Mouse (Mus musculus): ENCODE data around the gene Hecw2.

The Hecw2 gene

GRCm38 (mm10) chr1:53838182-53838859, 356.6 kb downstream of the Hecw2 start:
- no peak for DNase-seq (ENCODE audit: low spot score in 2 of 2)

GRCm38 (mm10) chr1:53830286-53830685, 364.7 kb downstream of the Hecw2 start:
- DNase-seq (ENCODE audit: low spot score in 2 of 2) = no peak

- no peak for DNase-seq (ENCODE audit: low spot score in 2 of 2)
Measured at GRCm38 (mm10) chr1:53829089-53829488, 365.9 kb downstream of the Hecw2 start.

GRCm38 (mm10) chr1:53824446-53825337, 370.3 kb downstream of the Hecw2 start:
- no peak for DNase-seq (ENCODE audit: low spot score in 2 of 2)

- no peak for DNase-seq (ENCODE audit: low spot score in 2 of 2)
Measured at GRCm38 (mm10) chr1:53823687-53824445, 371.1 kb downstream of the Hecw2 start.

- no peak for DNase-seq (ENCODE audit: low spot score in 2 of 2)
Measured at GRCm38 (mm10) chr1:53821983-53822382, 373.0 kb downstream of the Hecw2 start.

GRCm38 (mm10) chr1:53820041-53820632, 374.8 kb downstream of the Hecw2 start:
- no peak for DNase-seq (ENCODE audit: low spot score in 2 of 2)

GRCm38 (mm10) chr1:53818072-53818862, 376.7 kb downstream of the Hecw2 start:
- DNase-seq (ENCODE audit: low spot score in 2 of 2) = no peak

- no peak for DNase-seq (ENCODE audit: low spot score in 2 of 2)
Measured at GRCm38 (mm10) chr1:53816353-53816752, 378.6 kb downstream of the Hecw2 start.

- DNase-seq (ENCODE audit: low spot score in 2 of 2) = no peak
Measured at GRCm38 (mm10) chr1:53814077-53814705, 380.8 kb downstream of the Hecw2 start.

GRCm38 (mm10) chr1:53811919-53812318, 383.0 kb downstream of the Hecw2 start:
- DNase-seq (ENCODE audit: low spot score in 2 of 2) = no peak

- no peak for DNase-seq (ENCODE audit: low spot score in 2 of 2)
Measured at GRCm38 (mm10) chr1:53808229-53808628, 386.7 kb downstream of the Hecw2 start.

- DNase-seq (ENCODE audit: low spot score in 2 of 2) = no peak
Measured at GRCm38 (mm10) chr1:53797811-53798210, 397.2 kb downstream of the Hecw2 start.

- no peak for DNase-seq (ENCODE audit: low spot score in 2 of 2)
Measured at GRCm38 (mm10) chr1:53797074-53797473, 397.9 kb downstream of the Hecw2 start.

- DNase-seq (ENCODE audit: low spot score in 2 of 2) = no peak
Measured at GRCm38 (mm10) chr1:53796271-53796670, 398.7 kb downstream of the Hecw2 start.

- DNase-seq (ENCODE audit: low spot score in 2 of 2) = no peak
Measured at GRCm38 (mm10) chr1:53795591-53795990, 399.4 kb downstream of the Hecw2 start.

GRCm38 (mm10) chr1:53795081-53795480, 399.9 kb downstream of the Hecw2 start:
- DNase-seq (ENCODE audit: low spot score in 2 of 2) = no peak

- DNase-seq (ENCODE audit: low spot score in 2 of 2) = no peak
Measured at GRCm38 (mm10) chr1:53794279-53794678, 400.7 kb downstream of the Hecw2 start.

GRCm38 (mm10) chr1:53791343-53791742, 403.6 kb downstream of the Hecw2 start:
- DNase-seq (ENCODE audit: low spot score in 2 of 2) = no peak

GRCm38 (mm10) chr1:53784721-53785418, 410.1 kb downstream of the Hecw2 start, which contains the start of gene Stk17b:
Gene Stk17b (minus strand): TSS chr1:53785224.
- DNase-seq (ENCODE audit: low spot score in 2 of 2) = peak; percentile 47 to 51

Data from frontal cortex, postnatal 25 days (tissue).